Mouse (Mus musculus) stomach, postnatal 0 days (tissue): Measurements from ENCODE around the gene Frem1. TPM values are rescaled to one million over a fixed set of nuclear protein-coding genes. Genes with fewer than 3 reads are reported as not detected.

Experiments used
- ATAC-seq: fragments of 200-750 bp; cut with Nextera tagmentation; 2 replicates; pipeline ENCODE4 v1.8.0; 2017; ENCODE audit not compliant: low FRiP score, low TSS enrichment
- DNase-seq: peaks from one replicate; pipeline ENCODE4 v3.0.0-alpha.2; 2016; ENCODE audit warnings: low spot score
- H3K27ac ChIP-seq: fragments of 300-500 bp; sonication (generic); replicated peaks from 2 replicates; pipeline ENCODE4 v1.5.1; 2014; ENCODE audit warnings: mild to moderate bottlenecking, control low read depth
- H3K27me3 ChIP-seq: fragments of 300-500 bp; sonication (generic); 2 replicates; pipeline ENCODE4 v1.6.1; 2014; ENCODE audit warnings: low read length; ENCODE audit not compliant: control insufficient read depth, insufficient read depth
- H3K36me3 ChIP-seq: fragments of 300-500 bp; sonication (generic); 2 replicates; pipeline ENCODE4 v1.6.1; 2014; ENCODE audit warnings: low read length, mixed read lengths; ENCODE audit not compliant: control insufficient read depth, insufficient read depth
- H3K4me1 ChIP-seq: fragments of 300-500 bp; sonication (generic); replicated peaks from 2 replicates; pipeline ENCODE4 v1.6.1; 2014; ENCODE audit warnings: antibody characterized with exemption; ENCODE audit not compliant: control insufficient read depth, insufficient read depth
- H3K4me2 ChIP-seq: fragments of 300-500 bp; sonication (generic); replicated peaks from 2 replicates; pipeline ENCODE4 v1.6.1; 2014; ENCODE audit warnings: low read depth, mild to moderate bottlenecking, control low read depth, moderate library complexity
- H3K4me3 ChIP-seq: fragments of 300-500 bp; sonication (generic); 2 replicates; pipeline ENCODE4 v1.5.1; 2014; ENCODE audit warnings: low read depth, low read length, control low read depth
- H3K9ac ChIP-seq: fragments of 300-500 bp; sonication (generic); 2 replicates; pipeline ENCODE4 v1.6.1; 2014; ENCODE audit warnings: mild to moderate bottlenecking, low read length, control low read depth, mixed read lengths
- H3K9me3 ChIP-seq: fragments of 300-500 bp; sonication (generic); 2 replicates; pipeline ENCODE4 v1.6.1; 2016; ENCODE audit warnings: low read length; ENCODE audit not compliant: control insufficient read depth
- CTCF ChIP-seq: IDR thresholded peaks from 2 replicates; pipeline ENCODE4 v1.5.1; 2016; ENCODE audit warnings: antibody characterized with exemption, low read depth, mild to moderate bottlenecking, moderate library complexity
- EP300 ChIP-seq: optimal IDR thresholded peaks from 2 replicates; pipeline ENCODE3; 2016; ENCODE audit warnings: antibody characterized with exemption
- WGBS: fragments of 180-500 bp; shearing (Covaris S2); extraction: QIAGEN DNeasy Blood & Tissue Kit; methylation state at CpG from one replicate; pipeline ENCODE4 v1.1.7; 2014; 5-methylcytosine and 5-hydroxymethylcytosine counted together
- polyA plus RNA-seq: library from polyadenylated mRNA; unstranded; fragments of >200 nt; fragmentation: Nextera tagmentation; extraction: Ambion mirVana; gene quantifications from 2 replicates; pipeline ENCODE4 v1.2.1, GENCODE M21; 2015

Frem1 gene
- polyA plus RNA-seq, 1 experiment from 2014 or later: 2.9 TPM

DNA sequence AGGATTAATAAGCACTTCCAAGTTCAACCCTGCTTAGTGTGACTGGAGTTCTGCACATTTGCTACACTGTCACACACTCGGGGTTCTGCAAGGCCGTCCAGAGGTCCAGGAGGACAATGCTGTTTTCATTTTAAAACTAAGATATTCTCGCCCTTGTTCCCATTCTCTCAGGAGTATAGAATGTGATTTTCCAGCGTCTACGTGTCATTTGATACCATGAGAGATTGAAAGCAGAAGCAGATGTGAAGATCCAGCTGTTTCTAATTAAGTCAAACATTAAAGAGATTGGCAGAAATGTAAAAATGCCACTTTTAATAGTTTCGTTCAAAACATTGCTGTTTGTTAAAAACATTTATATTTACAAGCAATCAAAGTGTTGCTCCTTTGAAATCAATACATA lies 12.1 kb upstream of the Frem1 start:
- 47% methylated on average over 6 of the region's 6 CpGs for WGBS
- Histone ChIP-seq H3K4me2 (no peak overlapping the region), H3K9ac (no peak overlapping the region), H3K4me1 (no peaks in the 10 kb centered on the region), H3K4me3 (no peak overlapping the region), H3K27me3 (no peaks in the 10 kb centered on the region), H3K27ac (no peak overlapping the region), H3K36me3 (no peaks in the 10 kb centered on the region), H3K9me3 (no peaks in the 10 kb centered on the region)
- DNase-seq (no peak), ATAC-seq (no peak)
- TF ChIP-seq CTCF: no peak
- no peak for TF ChIP-seq EP300

- no peak overlapping the region for H3K4me3 ChIP-seq
- no peak overlapping the region for H3K27ac ChIP-seq
- no peak overlapping the region for H3K9ac ChIP-seq
- no peaks in the 10 kb centered on the region for H3K36me3 ChIP-seq
- H3K4me1 ChIP-seq: no peaks in the 10 kb centered on the region
- H3K27me3 ChIP-seq: no peaks in the 10 kb centered on the region
- no peak overlapping the region for H3K4me2 ChIP-seq
- no peaks in the 10 kb centered on the region for H3K9me3 ChIP-seq
- TF ChIP-seq CTCF (no peak), EP300 (no peak)
- WGBS: 84% methylated on average over 2 of the region's 2 CpGs
- DNase-seq (no peak), ATAC-seq (no peak)
These were observed 9.4 kb upstream of the Frem1 start for GRCm38 (mm10) chr4:83061564-83061963.

GRCm38 (mm10) chr4:83058617-83059016 lies 6.5 kb upstream of the Frem1 start:
- TF ChIP-seq EP300 (no peak), CTCF (no peak)
- Histone ChIP-seq H3K4me3 (no peak overlapping the region), H3K4me1 (no peaks in the 10 kb centered on the region), H3K4me2 (no peak overlapping the region), H3K9ac (no peak overlapping the region), H3K27me3 (no peaks in the 10 kb centered on the region), H3K36me3 (no peaks in the 10 kb centered on the region), H3K27ac (no peak overlapping the region), H3K9me3 (no peaks in the 10 kb centered on the region)
- WGBS: 79% methylated on average over 2 of the region's 2 CpGs
- ATAC-seq (no peak), DNase-seq (no peak)

GRCm38 (mm10) chr4:83058182-83058581 lies 6.0 kb upstream of the Frem1 start:
- Histone ChIP-seq H3K4me2 (no peak overlapping the region), H3K36me3 (no peaks in the 10 kb centered on the region), H3K4me1 (no peaks in the 10 kb centered on the region), H3K27me3 (no peaks in the 10 kb centered on the region), H3K9ac (no peak overlapping the region), H3K9me3 (no peaks in the 10 kb centered on the region), H3K4me3 (no peak overlapping the region), H3K27ac (no peak overlapping the region)
- ATAC-seq: no peak
- TF ChIP-seq CTCF (no peak), EP300 (no peak)
- 51% methylated on average over 2 of the region's 2 CpGs for WGBS
- no peak for DNase-seq

DNA sequence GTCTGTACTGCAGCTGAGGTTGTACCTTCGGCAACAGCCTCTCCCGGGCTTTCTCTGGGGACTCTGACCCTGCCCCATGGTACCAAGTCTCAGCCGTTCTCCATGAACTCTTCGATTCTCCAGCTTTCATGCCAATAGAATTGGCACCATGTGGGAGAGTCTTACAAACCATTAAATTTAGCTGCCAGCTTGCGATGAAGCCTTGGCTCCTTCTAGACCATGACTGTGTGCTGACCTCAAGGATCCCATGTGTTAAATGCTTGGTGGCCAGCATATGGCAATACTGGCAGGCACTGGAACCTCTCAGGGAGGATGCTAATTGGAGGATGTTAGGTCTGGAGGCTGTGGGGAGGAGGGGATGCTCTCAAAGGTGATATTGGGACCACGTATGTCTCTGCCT lies 4.4 kb upstream of the Frem1 start:
- DNase-seq (no peak), ATAC-seq (no peak)
- Histone ChIP-seq H3K27ac (no peak overlapping the region), H3K4me1 (no peaks in the 10 kb centered on the region), H3K9ac (no peak overlapping the region), H3K27me3 (no peaks in the 10 kb centered on the region), H3K4me2 (no peak overlapping the region), H3K9me3 (no peaks in the 10 kb centered on the region), H3K36me3 (no peaks in the 10 kb centered on the region), H3K4me3 (no peak overlapping the region)
- 93% methylated on average over 6 of the region's 6 CpGs for WGBS
- TF ChIP-seq EP300 (no peak), CTCF (no peak)

- no peak for ATAC-seq
- no peak for TF ChIP-seq CTCF
- no peak for TF ChIP-seq EP300
- Histone ChIP-seq H3K27ac (no peak overlapping the region), H3K27me3 (no peaks in the 10 kb centered on the region), H3K4me3 (no peak overlapping the region), H3K9ac (no peak overlapping the region), H3K4me2 (no peak overlapping the region), H3K4me1 (no peaks in the 10 kb centered on the region), H3K9me3 (no peaks in the 10 kb centered on the region), H3K36me3 (no peaks in the 10 kb centered on the region)
- WGBS: 71% methylated on average over 2 of the region's 2 CpGs
- DNase-seq: no peak
These were observed 3.3 kb upstream of the Frem1 start for GRCm38 (mm10) chr4:83055444-83055843.
